Mouse (Mus musculus): ENCODE measurements at regions not wholly inside any gene's neighbourhood (a gene's known extent, or its start where the extent isn't known, plus 50 kb on each side); places are given as distances from the start of the nearest gene placed in this dataset.

- no peak overlapping the region for H3K9ac ChIP-seq
- ATAC-seq (ENCODE audit: low FRiP score, low read depth), result no peak
- 71% methylated on average over 16 of the region's 16 CpGs for WGBS
- no peaks in the 10 kb centered on the region for H3K9me3 ChIP-seq
- H3K4me2 ChIP-seq (replicated peaks), result no peak overlapping the region
- H3K27ac ChIP-seq, result no peak overlapping the region
- no peaks in the 10 kb centered on the region for H3K36me3 ChIP-seq
- no peaks in the 10 kb centered on the region for H3K27me3 ChIP-seq (replicated peaks)
- no peaks in the 10 kb centered on the region for H3K4me1 ChIP-seq
- no peak overlapping the region for H3K4me3 ChIP-seq
Observed at GRCm38 (mm10) chr2:45787732-45788390, 670.7 kb upstream of the Zeb2 start.

- H3K27ac ChIP-seq, result no peak overlapping the region
- no peak overlapping the region for H3K4me2 ChIP-seq (replicated peaks)
- no peaks in the 10 kb centered on the region for H3K36me3 ChIP-seq
- no peaks in the 10 kb centered on the region for H3K9me3 ChIP-seq
- H3K27me3 ChIP-seq (replicated peaks), result no peaks in the 10 kb centered on the region
- no peaks in the 10 kb centered on the region for H3K4me1 ChIP-seq
- H3K4me3 ChIP-seq, result no peak overlapping the region
- WGBS, result 67% methylated on average over 6 of the region's 6 CpGs
- ATAC-seq (ENCODE audit: low FRiP score, low read depth), result no peak
- no peak overlapping the region for H3K9ac ChIP-seq
Observed at GRCm38 (mm10) chr2:45786787-45787186, 669.6 kb upstream of the Zeb2 start.

- H3K36me3 ChIP-seq, result no peaks in the 10 kb centered on the region
- no peak overlapping the region for H3K4me2 ChIP-seq (replicated peaks)
- H3K9me3 ChIP-seq, result no peaks in the 10 kb centered on the region
- H3K9ac ChIP-seq, result no peak overlapping the region
- no peak overlapping the region for H3K4me3 ChIP-seq
- H3K27me3 ChIP-seq (replicated peaks), result no peaks in the 10 kb centered on the region
- 40% methylated on average over 2 of the region's 2 CpGs for WGBS
- H3K27ac ChIP-seq, result no peak overlapping the region
- ATAC-seq (ENCODE audit: low FRiP score, low read depth), result no peak
- H3K4me1 ChIP-seq, result no peaks in the 10 kb centered on the region
Observed at GRCm38 (mm10) chr2:45785684-45786083, 668.5 kb upstream of the Zeb2 start.

GRCm38 (mm10) chr2:45783634-45784412 is 666.6 kb upstream of the Zeb2 start:
- H3K27me3 ChIP-seq (replicated peaks), result no peaks in the 10 kb centered on the region
- WGBS, result 72% methylated on average over 9 of the region's 9 CpGs
- no peak overlapping the region for H3K4me3 ChIP-seq
- H3K4me2 ChIP-seq (replicated peaks), result no peak overlapping the region
- ATAC-seq (ENCODE audit: low FRiP score, low read depth), result peak; percentile 69
- no peak overlapping the region for H3K9ac ChIP-seq
- no peak overlapping the region for H3K27ac ChIP-seq
- H3K36me3 ChIP-seq, result no peaks in the 10 kb centered on the region
- H3K4me1 ChIP-seq, result no peaks in the 10 kb centered on the region
- H3K9me3 ChIP-seq, result no peaks in the 10 kb centered on the region

GRCm38 (mm10) chr2:45777466-45777865 is 660.3 kb upstream of the Zeb2 start:
- ATAC-seq (ENCODE audit: low FRiP score, low read depth), result no peak

GRCm38 (mm10) chr2:45776485-45777135 is 659.4 kb upstream of the Zeb2 start:
- H3K4me3 ChIP-seq, result no peak overlapping the region
- 57% methylated on average over 17 of the region's 17 CpGs for WGBS
- no peaks in the 10 kb centered on the region for H3K36me3 ChIP-seq
- no peaks in the 10 kb centered on the region for H3K27me3 ChIP-seq (replicated peaks)
- H3K27ac ChIP-seq, result no peak overlapping the region
- no peak for ATAC-seq (ENCODE audit: low FRiP score, low read depth)
- H3K4me1 ChIP-seq, result no peaks in the 10 kb centered on the region
- H3K9ac ChIP-seq, result no peak overlapping the region
- no peaks in the 10 kb centered on the region for H3K9me3 ChIP-seq
- no peak overlapping the region for H3K4me2 ChIP-seq (replicated peaks)

More at GRCm38 (mm10) chr2:45777466-45777865, 660.3 kb upstream of the Zeb2 start:
- no peak overlapping the region for H3K9ac ChIP-seq
- WGBS, result 94% methylated on average over 7 of the region's 7 CpGs
- H3K4me3 ChIP-seq, result no peak overlapping the region
- H3K4me2 ChIP-seq (replicated peaks), result no peak overlapping the region
- H3K9me3 ChIP-seq, result no peaks in the 10 kb centered on the region
- H3K4me1 ChIP-seq, result no peaks in the 10 kb centered on the region
- no peak overlapping the region for H3K27ac ChIP-seq
- no peaks in the 10 kb centered on the region for H3K36me3 ChIP-seq
- H3K27me3 ChIP-seq (replicated peaks), result no peaks in the 10 kb centered on the region

- no peak for ATAC-seq (ENCODE audit: low FRiP score, low read depth)
- no peak overlapping the region for H3K4me2 ChIP-seq (replicated peaks)
- WGBS, result 82% methylated on average over 4 of the region's 4 CpGs
Observed at GRCm38 (mm10) chr2:45775691-45776090, 658.5 kb upstream of the Zeb2 start.

GRCm38 (mm10) chr2:45774416-45774815 is 657.2 kb upstream of the Zeb2 start:
- WGBS, result 89% methylated on average over 3 of the region's 3 CpGs
- no peak for ATAC-seq (ENCODE audit: low FRiP score, low read depth)
- Histone ChIP-seq H3K4me3 (no peak overlapping the region), H3K4me2 (replicated peaks) (no peak overlapping the region), H3K27ac (no peak overlapping the region), H3K4me1 (no peaks in the 10 kb centered on the region), H3K9ac (no peak overlapping the region), H3K27me3 (replicated peaks) (no peaks in the 10 kb centered on the region), H3K36me3 (no peaks in the 10 kb centered on the region), H3K9me3 (no peaks in the 10 kb centered on the region)

More at GRCm38 (mm10) chr2:45775691-45776090, 658.5 kb upstream of the Zeb2 start:
- no peak overlapping the region for H3K4me3 ChIP-seq
- no peaks in the 10 kb centered on the region for H3K36me3 ChIP-seq
- no peak overlapping the region for H3K9ac ChIP-seq
- H3K4me1 ChIP-seq, result no peaks in the 10 kb centered on the region
- H3K27me3 ChIP-seq (replicated peaks), result no peaks in the 10 kb centered on the region
- no peaks in the 10 kb centered on the region for H3K9me3 ChIP-seq
- no peak overlapping the region for H3K27ac ChIP-seq

GRCm38 (mm10) chr2:45757176-45757575 is 640.0 kb upstream of the Zeb2 start:
- no peaks in the 10 kb centered on the region for H3K27me3 ChIP-seq (replicated peaks)
- WGBS, result 93% methylated on average over 1 of the region's 1 CpGs
- no peaks in the 10 kb centered on the region for H3K36me3 ChIP-seq
- H3K4me1 ChIP-seq, result no peaks in the 10 kb centered on the region
- H3K9ac ChIP-seq, result no peak overlapping the region
- no peak overlapping the region for H3K27ac ChIP-seq
- H3K4me3 ChIP-seq, result no peak overlapping the region
- no peak for ATAC-seq (ENCODE audit: low FRiP score, low read depth)
- no peak overlapping the region for H3K4me2 ChIP-seq (replicated peaks)
- H3K9me3 ChIP-seq, result no peaks in the 10 kb centered on the region

- Histone ChIP-seq H3K4me1 (no peaks in the 10 kb centered on the region), H3K27me3 (replicated peaks) (no peaks in the 10 kb centered on the region), H3K9me3 (no peaks in the 10 kb centered on the region), H3K9ac (no peak overlapping the region), H3K27ac (no peak overlapping the region), H3K36me3 (no peaks in the 10 kb centered on the region), H3K4me3 (no peak overlapping the region), H3K4me2 (replicated peaks) (no peak overlapping the region)
- no peak for ATAC-seq (ENCODE audit: low FRiP score, low read depth)
- 83% methylated on average over 3 of the region's 3 CpGs for WGBS
Observed at GRCm38 (mm10) chr2:45756395-45756794, 639.2 kb upstream of the Zeb2 start.

- no peak overlapping the region for H3K4me3 ChIP-seq
- 57% methylated on average over 2 of the region's 2 CpGs for WGBS
Observed at GRCm38 (mm10) chr2:45751746-45752145, 634.6 kb upstream of the Zeb2 start.

GRCm38 (mm10) chr2:45749379-45749778 is 632.2 kb upstream of the Zeb2 start:
- no peak for ATAC-seq (ENCODE audit: low FRiP score, low read depth)

More at GRCm38 (mm10) chr2:45751746-45752145, 634.6 kb upstream of the Zeb2 start:
- Histone ChIP-seq H3K4me1 (no peaks in the 10 kb centered on the region), H3K4me2 (replicated peaks) (no peak overlapping the region), H3K27me3 (replicated peaks) (no peaks in the 10 kb centered on the region), H3K9me3 (no peaks in the 10 kb centered on the region), H3K36me3 (no peaks in the 10 kb centered on the region), H3K9ac (no peak overlapping the region), H3K27ac (no peak overlapping the region)
- ATAC-seq (ENCODE audit: low FRiP score, low read depth), result no peak

More at GRCm38 (mm10) chr2:45749379-45749778, 632.2 kb upstream of the Zeb2 start:
- Histone ChIP-seq H3K9me3 (no peaks in the 10 kb centered on the region), H3K27ac (no peak overlapping the region), H3K4me1 (no peaks in the 10 kb centered on the region), H3K4me3 (no peak overlapping the region), H3K4me2 (replicated peaks) (no peak overlapping the region), H3K36me3 (no peaks in the 10 kb centered on the region), H3K27me3 (replicated peaks) (no peaks in the 10 kb centered on the region), H3K9ac (no peak overlapping the region)
- WGBS, result 90% methylated on average over 2 of the region's 2 CpGs

All from neural tube, embryonic 12.5 days (tissue).